Mouse (Mus musculus) MEL (cell line): Measurements from ENCODE around the gene D130043K22Rik. TPM values are rescaled to one million over a fixed set of nuclear protein-coding genes. Genes with fewer than 3 reads are reported as not detected.

Experiments used
- DNase-seq: peaks from one replicate; pipeline ENCODE4 v3.0.0; 2011; ENCODE audit warnings: low read depth, low spot score
- H3K27ac ChIP-seq: 2 replicates; pipeline ENCODE4 v1.5.1; 2012; ENCODE audit warnings: low read depth, mild to moderate bottlenecking, control low read depth, low read length, moderate library complexity; ENCODE audit not compliant: control insufficient read depth
- H3K27me3 ChIP-seq, 2 experiments: fragments of 150-350 bp in 1 of 2; sonication (generic) in 1 of 2; 2 replicates each; pipeline ENCODE4 v1.6.1; 2012; ENCODE audit warnings: low read length in 2 of 2, mild to moderate bottlenecking in 2 of 2, improper control_type of control experiment in 1 of 2, moderate library complexity in 1 of 2; ENCODE audit not compliant: insufficient read depth in 2 of 2, control insufficient read depth in 1 of 2
- H3K36me3 ChIP-seq, 2 experiments: 2 replicates each; pipeline ENCODE4 v1.6.1; 2012 to 2014; ENCODE audit warnings: low read length in 2 of 2, improper control_type of control experiment in 1 of 2, inconsistent platforms in 1 of 2, mild to moderate bottlenecking in 1 of 2; ENCODE audit not compliant: insufficient read depth in 2 of 2, control insufficient read depth in 1 of 2
- H3K4me1 ChIP-seq, 2 experiments: fragments of 150-350 bp in 1 of 2; sonication (generic) in 1 of 2; 2 replicates each; pipeline ENCODE4 v1.6.1; 2012; ENCODE audit warnings: low read length in 2 of 2, improper control_type of control experiment in 1 of 2, mild to moderate bottlenecking in 1 of 2; ENCODE audit not compliant: insufficient read depth in 2 of 2, control insufficient read depth in 1 of 2
- H3K4me3 ChIP-seq, 2 experiments: fragments of 150-350 bp in 1 of 2; sonication (generic) in 1 of 2; 2 replicates each; pipeline ENCODE4 v1.5.1; 2012; ENCODE audit warnings: low read depth in 2 of 2, low read length in 2 of 2, mild to moderate bottlenecking in 2 of 2, moderate library complexity in 2 of 2, control low read depth in 1 of 2, improper control_type of control experiment in 1 of 2; ENCODE audit not compliant: control insufficient read depth in 1 of 2, insufficient read depth in 1 of 2
- H3K79me2 ChIP-seq: 2 replicates; pipeline ENCODE4 v1.6.1; 2012; ENCODE audit warnings: mild to moderate bottlenecking, low read length, moderate library complexity; ENCODE audit not compliant: control insufficient read depth, poor library complexity, insufficient read depth
- H3K9ac ChIP-seq: 2 replicates; pipeline ENCODE4 v1.6.1; 2012; ENCODE audit warnings: low read depth, mild to moderate bottlenecking, control low read depth, low read length, moderate library complexity; ENCODE audit not compliant: control insufficient read depth, poor library complexity, severe bottlenecking
- H3K9me3 ChIP-seq: fragments of 150-350 bp; sonication (generic); replicated peaks from 2 replicates; pipeline ENCODE4 v1.6.1; 2012; ENCODE audit warnings: mild to moderate bottlenecking, low read length, improper control_type of control experiment, moderate library complexity; ENCODE audit not compliant: insufficient read depth
- BHLHE40 ChIP-seq: IDR thresholded peaks from 2 replicates; pipeline ENCODE4 v1.6.1; 2012; ENCODE audit warnings: low read depth, mild to moderate bottlenecking, inconsistent platforms, low read length, improper control_type of control experiment, borderline replicate concordance
- CHD1 ChIP-seq: IDR thresholded peaks from 2 replicates; pipeline ENCODE4 v1.6.1; 2012; ENCODE audit warnings: low read depth, mild to moderate bottlenecking, inconsistent platforms, low read length, improper control_type of control experiment
- E2F4 ChIP-seq: IDR thresholded peaks from 2 replicates; pipeline ENCODE4 v1.6.1; 2011; ENCODE audit warnings: low read depth, low read length, improper control_type of control experiment, borderline replicate concordance
- ETS1 ChIP-seq: IDR thresholded peaks from 2 replicates; pipeline ENCODE4 v1.6.1; 2012; ENCODE audit warnings: low read depth, mild to moderate bottlenecking, inconsistent platforms, low read length, improper control_type of control experiment, moderate library complexity
- GATA1 ChIP-seq: IDR thresholded peaks from 2 replicates; pipeline ENCODE4 v1.6.1; 2011; ENCODE audit warnings: low read depth, low read length, improper control_type of control experiment
- MAZ ChIP-seq: IDR thresholded peaks from 2 replicates; pipeline ENCODE4 v1.6.1; 2012; ENCODE audit warnings: low read depth, mild to moderate bottlenecking, inconsistent platforms, low read length, improper control_type of control experiment
- MXI1 ChIP-seq: IDR thresholded peaks from 2 replicates; pipeline ENCODE4 v1.6.1; 2011; ENCODE audit warnings: mild to moderate bottlenecking, low read depth, low read length, improper control_type of control experiment
- NRF1 ChIP-seq: IDR thresholded peaks from 2 replicates; pipeline ENCODE4 v1.6.1; 2014; ENCODE audit warnings: low read depth, mild to moderate bottlenecking, inconsistent platforms, low read length, improper control_type of control experiment, moderate library complexity; ENCODE audit not compliant: poor library complexity, insufficient read depth, severe bottlenecking
- POLR2A ChIP-seq, 2 experiments: IDR thresholded peaks; 2 replicates each; pipeline ENCODE4 v1.6.1; 2011 to 2012; ENCODE audit warnings: low read length in 2 of 2, mild to moderate bottlenecking in 2 of 2, control low read depth in 1 of 2, improper control_type of control experiment in 1 of 2, low read depth in 1 of 2, moderate library complexity in 1 of 2; ENCODE audit not compliant: control insufficient read depth in 1 of 2, insufficient read depth in 1 of 2, poor library complexity in 1 of 2
- POLR2AphosphoS2 ChIP-seq: IDR thresholded peaks from 2 replicates; pipeline ENCODE4 v1.6.1; 2011; ENCODE audit warnings: low read length, improper control_type of control experiment
- POLR2AphosphoS5 ChIP-seq: IDR thresholded peaks from 2 replicates; pipeline ENCODE4 v1.6.1; 2012; ENCODE audit warnings: low read depth, borderline replicate concordance, mild to moderate bottlenecking, inconsistent platforms, low read length, moderate library complexity, mixed read lengths
- RAD21 ChIP-seq: IDR thresholded peaks from 2 replicates; pipeline ENCODE4 v1.6.1; 2011; ENCODE audit warnings: mild to moderate bottlenecking, low read depth, low read length, improper control_type of control experiment
- RCOR1 ChIP-seq: IDR thresholded peaks from 2 replicates; pipeline ENCODE4 v1.6.1; 2012; ENCODE audit warnings: low read depth, mild to moderate bottlenecking, inconsistent platforms, low read length, improper control_type of control experiment
- TAL1 ChIP-seq: IDR thresholded peaks from 2 replicates; pipeline ENCODE4 v1.6.1; 2012; ENCODE audit warnings: mild to moderate bottlenecking, inconsistent platforms, low read length, moderate library complexity, mixed read lengths
- USF1 ChIP-seq: IDR thresholded peaks from 2 replicates; pipeline ENCODE4 v1.6.1; 2014; ENCODE audit warnings: low read depth, mild to moderate bottlenecking, inconsistent platforms, low read length, improper control_type of control experiment, moderate library complexity
- USF2 ChIP-seq, 2 experiments: IDR thresholded peaks; 2 replicates each; pipeline ENCODE4 v1.6.1; 2011 to 2012; ENCODE audit warnings: improper control_type of control experiment in 2 of 2, low read length in 2 of 2, borderline replicate concordance in 1 of 2, inconsistent platforms in 1 of 2, low read depth in 1 of 2, mild to moderate bottlenecking in 1 of 2; ENCODE audit not compliant: insufficient read depth in 1 of 2
- ZKSCAN1 ChIP-seq: IDR thresholded peaks from 2 replicates; pipeline ENCODE4 v1.6.1; 2012; ENCODE audit warnings: low read depth, mild to moderate bottlenecking, inconsistent platforms, low read length, improper control_type of control experiment, moderate library complexity
- ZNF384 ChIP-seq: IDR thresholded peaks from 2 replicates; pipeline ENCODE4 v1.6.1; 2012; ENCODE audit warnings: low read depth, mild to moderate bottlenecking, inconsistent platforms, low read length, improper control_type of control experiment
- polyA plus RNA-seq, 2 experiments: library from polyadenylated mRNA; stranded (reverse) in 1 of 2; unstranded in 1 of 2; fragments of >175 nt in 1 of 2; fragments of >200 nt in 1 of 2; gene quantifications; 2 replicates each; pipeline versions ENCODE4 v1.2.1 to v1.2.4; 2012; ENCODE audit warnings: low replicate concordance in 2 of 2, low read depth in 1 of 2; ENCODE audit not compliant: insufficient read length in 2 of 2, insufficient read depth in 1 of 2, missing spikeins in 1 of 2
- total RNA-seq: library from RNA; depleted of rRNA; stranded (reverse); fragments of 300-350 nt; gene quantifications from 2 replicates; pipeline ENCODE4 v1.2.3, GENCODE M21; 2012

D130043K22Rik gene
- total and polyA plus RNA-seq, 3 experiments, result not detected

DNA sequence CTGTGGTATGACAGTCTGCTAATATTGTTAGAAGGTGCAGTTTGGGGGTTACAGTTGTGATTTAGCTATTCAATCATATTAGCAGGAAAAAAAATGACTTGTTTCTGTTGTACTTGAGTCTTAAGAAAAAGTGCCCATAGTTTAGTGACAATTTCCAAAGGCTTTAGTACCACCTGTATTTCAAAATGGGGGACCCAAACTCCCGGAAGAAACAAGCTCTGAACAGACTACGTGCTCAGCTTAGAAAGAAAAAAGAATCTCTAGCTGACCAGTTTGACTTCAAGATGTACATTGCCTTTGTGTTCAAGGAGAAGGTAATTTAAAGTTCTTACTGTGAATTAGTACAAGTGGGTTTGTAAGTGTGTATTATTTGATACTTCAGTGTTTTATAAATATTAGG, 41.7 kb upstream of the D130043K22Rik start:
- peaks cover 8 to 12% of the 10 kb centered on the region in 2 experiments for H3K4me1 ChIP-seq
- peak overlapping the region; percentile 98 for H3K9ac ChIP-seq
- H3K27me3 ChIP-seq, result no peaks in the 10 kb centered on the region
- peak overlapping the region; percentile 82 to 100 for H3K4me3 ChIP-seq
- TF ChIP-seq POLR2A (IDR thresholded peaks at IDR 0.05; ENCODE audit: control insufficient read depth in 1 of 2, insufficient read depth in 1 of 2, low read depth in 1 of 2, low read length in 2 of 2, poor library complexity in 1 of 2) (no peak; a peak in 1 of 4 replicates), E2F4 (no peak), POLR2AphosphoS5 (no peak), MXI1 (no peak)
- H3K36me3 ChIP-seq, result peaks cover 35 to 37% of the 10 kb centered on the region in 2 experiments
- peak; percentile 51 for DNase-seq
- no peak overlapping the region for H3K27ac ChIP-seq
- H3K79me2 ChIP-seq, result peaks cover 48% of the 10 kb centered on the region
- H3K9me3 ChIP-seq, result no peaks in the 10 kb centered on the region

DNA sequence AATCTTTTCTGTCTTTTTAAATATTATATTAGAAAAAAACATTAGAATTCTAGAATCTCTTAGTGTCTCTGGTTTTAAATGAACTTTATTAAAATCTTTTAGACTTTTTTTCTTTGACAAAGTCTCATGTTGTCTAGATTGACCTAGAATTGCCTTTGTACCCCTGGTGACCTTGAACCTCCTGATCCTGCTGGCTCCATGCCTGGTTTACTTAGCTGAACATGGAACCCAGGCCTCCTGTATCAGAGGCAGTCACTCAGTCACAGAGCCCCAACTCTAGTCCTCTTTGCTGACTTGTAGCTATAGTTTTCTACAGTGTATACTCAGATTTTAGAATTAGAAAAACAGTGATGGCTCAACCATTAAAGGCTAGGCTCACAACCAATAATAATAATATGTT, 38.9 kb upstream of the D130043K22Rik start:
- Histone ChIP-seq H3K4me3 (no peak overlapping the region), H3K79me2 (peaks cover 44% of the 10 kb centered on the region), H3K27ac (no peak overlapping the region), H3K36me3 (peaks cover 39 to 57% of the 10 kb centered on the region in 2 experiments), H3K4me1 (peaks cover 7 to 9% of the 10 kb centered on the region in 2 experiments; a peak in 3 of 4 replicates)
- no peak for DNase-seq
- TF ChIP-seq ETS1 (no peak), MAZ (no peak), MXI1 (no peak), ZNF384 (no peak), RCOR1 (no peak), POLR2AphosphoS2 (no peak), POLR2A (IDR thresholded peaks at IDR 0.05; ENCODE audit: control insufficient read depth in 1 of 2, insufficient read depth in 1 of 2, low read depth in 1 of 2, low read length in 2 of 2, poor library complexity in 1 of 2) (no peak), USF1 (no peak), GATA1 (no peak), CHD1 (no peak), RAD21 (no peak), TAL1 (no peak)
- TF ChIP-seq, all 39 proteins: peak for 0
- Histone ChIP-seq H3K9me3 (no peaks in the 10 kb centered on the region), H3K9ac (no peak overlapping the region), H3K27me3 (no peaks in the 10 kb centered on the region)

DNA sequence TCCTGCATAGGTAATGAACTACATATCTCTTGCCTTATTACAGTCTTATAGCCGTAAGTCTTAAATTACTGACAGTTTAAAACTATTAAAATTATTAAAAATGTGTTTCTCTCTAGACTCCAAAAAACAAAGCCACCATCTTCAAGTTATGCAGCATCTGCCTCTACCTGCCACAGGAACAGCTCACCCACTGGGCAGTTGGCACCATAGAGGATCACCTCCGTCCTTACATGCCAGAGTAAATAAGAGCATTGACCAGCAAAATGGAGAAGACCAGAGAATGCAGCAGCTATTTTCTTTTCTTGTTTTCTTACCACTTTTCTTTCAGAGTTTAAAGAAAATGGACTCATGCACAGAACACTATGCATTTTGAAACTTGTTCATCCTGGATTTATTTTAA, 32.4 kb upstream of the D130043K22Rik start:
- H3K79me2 ChIP-seq, result no peaks in the 10 kb centered on the region; the same call in none of the 2 replicates
- H3K36me3 ChIP-seq, result peaks cover 11 to 45% of the 10 kb centered on the region in 2 experiments
- H3K27ac ChIP-seq, result no peak overlapping the region
- H3K9me3 ChIP-seq, result no peaks in the 10 kb centered on the region
- H3K9ac ChIP-seq, result no peak overlapping the region
- H3K27me3 ChIP-seq, result no peaks in the 10 kb centered on the region
- H3K4me3 ChIP-seq, result no peak overlapping the region
- DNase-seq, result no peak
- no peaks in the 10 kb centered on the region; a peak in 1 of 4 replicates for H3K4me1 ChIP-seq
- no peak for TF ChIP-seq NRF1
- TF ChIP-seq GATA1, result no peak
- no peak for TF ChIP-seq BHLHE40
- no peak for TF ChIP-seq MXI1
- TF ChIP-seq ZKSCAN1, result no peak
- no peak for TF ChIP-seq USF2 (IDR thresholded peaks at IDR 0.05; ENCODE audit: borderline replicate concordance in 1 of 2, insufficient read depth in 1 of 2, low read depth in 1 of 2, low read length in 2 of 2)
